Mouse (Mus musculus): ENCODE results near the gene Timm29.

DNA sequence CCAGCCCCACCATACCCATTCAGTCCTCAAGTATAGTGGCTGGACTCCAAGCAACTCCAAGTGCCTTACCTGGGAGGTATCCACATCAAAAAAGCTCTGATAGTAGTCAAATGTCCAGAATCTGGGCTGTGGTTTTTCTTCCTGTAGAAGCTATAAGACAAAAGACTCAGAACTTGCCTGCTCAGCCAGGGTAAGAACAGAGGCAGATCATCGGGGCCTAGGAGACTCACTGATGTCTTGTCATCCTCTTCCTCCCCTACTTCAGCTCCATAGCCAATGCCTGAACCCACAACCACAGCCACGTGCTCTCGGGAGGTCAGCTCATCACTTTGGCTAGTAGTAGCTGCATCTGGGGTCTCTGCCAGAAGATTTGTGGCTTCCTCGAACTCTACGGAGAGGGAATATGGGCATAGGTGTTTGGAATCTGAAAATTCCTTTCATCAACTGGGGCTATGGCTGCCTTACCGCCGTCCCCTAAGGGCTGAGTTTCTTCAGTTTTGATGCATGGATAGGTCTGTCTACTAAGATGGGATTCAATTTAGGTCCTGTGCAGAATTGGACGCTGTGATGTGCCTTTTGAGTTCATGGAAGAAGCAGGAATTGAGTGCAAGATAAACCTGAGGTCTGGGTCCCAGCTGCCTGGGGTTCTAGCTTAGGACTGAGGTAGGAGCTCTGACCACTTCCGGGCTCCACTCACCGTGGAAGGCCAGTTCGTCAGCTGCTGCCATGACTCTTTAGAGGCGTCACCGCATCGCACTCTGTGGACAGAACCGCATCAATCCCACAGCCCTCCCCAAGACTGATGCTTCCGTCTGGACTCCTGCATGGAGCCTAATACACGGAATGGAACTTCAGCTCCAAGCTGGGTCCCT lies 455 bp upstream of the Timm29 start:
- TF ChIP-seq CTCF (IDR thresholded peaks at IDR 0.05; ENCODE audit: extremely low read depth, insufficient read depth, low read length) (no peak), POLR2A (IDR thresholded peaks at IDR 0.05; ENCODE audit: extremely low read depth, insufficient read depth, low read length) (no peak)
